Mouse (Mus musculus) forebrain, embryonic 12.5 days (tissue): Measurements from ENCODE around the gene Gm9922. TPM values are rescaled to one million over a fixed set of nuclear protein-coding genes. Genes with fewer than 3 reads are reported as not detected.
A peak's percentile ranks its signal among the peaks of the same experiment; 100 is the strongest.

Experiments
- ATAC-seq: fragments of 200-750 bp; cut with Nextera tagmentation; 2 replicates; pipeline ENCODE4 v1.8.0; 2017; ENCODE audit warnings: moderate TSS enrichment; ENCODE audit not compliant: low FRiP score
- H3K27ac ChIP-seq: fragments of 300-500 bp; sonication (generic); 2 replicates; pipeline ENCODE4 v1.5.1; 2016; ENCODE audit warnings: mild to moderate bottlenecking
- H3K27me3 ChIP-seq: fragments of 300-500 bp; sonication (generic); 2 replicates; pipeline ENCODE4 v1.6.1; 2016; ENCODE audit warnings: mild to moderate bottlenecking
- H3K36me3 ChIP-seq: fragments of 300-500 bp; sonication (generic); replicated peaks from 2 replicates; pipeline ENCODE4 v1.6.1; 2016; ENCODE audit warnings: mild to moderate bottlenecking
- H3K4me1 ChIP-seq: fragments of 300-500 bp; sonication (generic); 2 replicates; pipeline ENCODE4 v1.6.1; 2016
- H3K4me2 ChIP-seq: fragments of 300-500 bp; sonication (generic); 2 replicates; pipeline ENCODE4 v1.6.1; 2016; ENCODE audit warnings: mild to moderate bottlenecking, moderate library complexity
- H3K4me3 ChIP-seq: fragments of 300-500 bp; sonication (generic); replicated peaks from 2 replicates; pipeline ENCODE4 v1.5.1; 2016; ENCODE audit warnings: mild to moderate bottlenecking
- H3K9ac ChIP-seq: fragments of 300-500 bp; sonication (generic); 2 replicates; pipeline ENCODE4 v1.6.1; 2016; ENCODE audit warnings: mild to moderate bottlenecking
- H3K9me3 ChIP-seq: fragments of 300-500 bp; sonication (generic); 2 replicates; pipeline ENCODE4 v1.6.1; 2016
- WGBS: fragments of 180-500 bp; shearing (Covaris S2); methylation state at CpG from one replicate; pipeline ENCODE4 v1.1.7; 2016; 5-methylcytosine and 5-hydroxymethylcytosine counted together
- polyA plus RNA-seq: library from polyadenylated mRNA; unstranded; fragments of >200 nt; fragmentation: Nextera tagmentation; extraction: Ambion mirVana; gene quantifications from 2 replicates; pipeline ENCODE4 v1.2.1, GENCODE M21; 2016

The Gm9922 gene
- polyA plus RNA-seq, 1 experiment from 2014 or later: 0.86 TPM

DNA sequence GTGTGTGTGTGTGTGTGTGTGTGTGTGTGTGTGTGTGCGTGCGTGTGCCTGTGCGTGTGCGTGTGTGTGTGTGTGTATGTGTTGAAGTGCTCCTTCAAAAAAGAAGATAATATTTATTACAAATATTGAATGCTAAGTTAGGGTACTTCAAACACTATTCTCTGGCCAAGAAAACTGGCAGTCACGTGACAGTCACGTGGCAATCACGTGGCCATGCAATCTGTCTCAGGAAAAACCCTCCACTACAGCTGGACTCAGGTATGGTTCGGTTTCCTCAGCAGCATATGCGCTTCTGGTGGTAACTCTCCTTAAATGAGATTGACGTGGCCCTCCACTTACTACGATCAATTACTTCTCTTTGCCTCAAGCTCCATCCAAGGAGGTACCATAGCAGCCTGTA, 18.2 kb upstream of the Gm9922 start:
- WGBS: 91% methylated on average over 11 of the region's 11 CpGs
- H3K27ac ChIP-seq: no peak overlapping the region
- H3K9ac ChIP-seq: no peak overlapping the region
- ATAC-seq: no peak
- no peaks in the 10 kb centered on the region for H3K36me3 ChIP-seq
- no peaks in the 10 kb centered on the region for H3K9me3 ChIP-seq
- no peaks in the 10 kb centered on the region for H3K4me1 ChIP-seq
- no peak overlapping the region for H3K4me2 ChIP-seq
- no peaks in the 10 kb centered on the region for H3K27me3 ChIP-seq
- no peak overlapping the region for H3K4me3 ChIP-seq

DNA sequence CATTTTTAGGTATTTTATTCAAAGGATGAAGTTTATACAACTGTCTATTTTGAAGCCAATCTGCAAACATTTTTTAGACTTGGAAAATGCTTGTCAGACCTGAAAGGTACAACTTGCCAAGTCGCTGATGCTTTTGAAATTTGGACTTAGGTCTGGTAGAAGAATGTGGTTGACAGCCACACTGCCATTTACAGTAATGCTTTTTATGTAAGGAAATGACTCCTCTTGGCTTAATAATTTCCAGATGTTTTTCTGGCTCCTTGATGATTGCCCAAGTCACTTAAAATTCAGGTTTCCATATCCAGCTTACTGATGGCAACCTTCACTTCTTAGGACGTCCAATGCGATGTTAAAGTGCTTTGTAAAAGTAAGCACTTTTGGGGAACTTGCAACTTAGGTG, 17.0 kb upstream of the Gm9922 start:
- ATAC-seq: no peak
- H3K4me2 ChIP-seq: no peak overlapping the region
- no peaks in the 10 kb centered on the region for H3K27me3 ChIP-seq
- H3K9me3 ChIP-seq: no peaks in the 10 kb centered on the region
- no peak overlapping the region for H3K9ac ChIP-seq
- H3K4me1 ChIP-seq: no peaks in the 10 kb centered on the region
- WGBS: 81% methylated on average over 3 of the region's 3 CpGs
- H3K27ac ChIP-seq: no peak overlapping the region
- no peaks in the 10 kb centered on the region for H3K36me3 ChIP-seq
- H3K4me3 ChIP-seq: no peak overlapping the region

DNA sequence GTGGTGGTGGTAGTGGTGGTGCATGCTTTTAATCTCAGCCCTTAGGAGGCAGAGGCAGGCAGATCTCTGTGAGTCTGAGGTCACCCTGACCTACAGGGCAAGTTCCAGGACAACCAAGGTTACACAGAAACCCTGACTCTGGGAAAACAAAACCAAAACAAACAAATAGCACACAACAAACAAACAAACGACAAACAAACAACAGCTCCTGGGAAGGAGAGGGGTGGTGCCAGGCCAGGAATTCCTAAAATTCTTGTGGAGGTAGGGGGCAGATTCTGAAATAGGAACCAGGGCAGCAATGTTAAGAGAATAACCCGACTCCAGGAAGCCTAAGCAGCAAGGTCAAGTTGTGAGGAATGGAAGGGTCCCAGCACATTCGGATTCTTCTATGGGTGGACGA, 7.9 kb upstream of the Gm9922 start:
- Histone ChIP-seq H3K36me3 (no peaks in the 10 kb centered on the region), H3K4me1 (no peaks in the 10 kb centered on the region), H3K27ac (no peak overlapping the region), H3K4me2 (no peak overlapping the region), H3K9me3 (no peaks in the 10 kb centered on the region), H3K4me3 (no peak overlapping the region), H3K9ac (no peak overlapping the region), H3K27me3 (0 out of 2 replicates have a peak, but pooled peaks cover 6% of the 10 kb centered on the region)
- 85% methylated on average over 4 of the region's 4 CpGs for WGBS
- ATAC-seq: no peak

DNA sequence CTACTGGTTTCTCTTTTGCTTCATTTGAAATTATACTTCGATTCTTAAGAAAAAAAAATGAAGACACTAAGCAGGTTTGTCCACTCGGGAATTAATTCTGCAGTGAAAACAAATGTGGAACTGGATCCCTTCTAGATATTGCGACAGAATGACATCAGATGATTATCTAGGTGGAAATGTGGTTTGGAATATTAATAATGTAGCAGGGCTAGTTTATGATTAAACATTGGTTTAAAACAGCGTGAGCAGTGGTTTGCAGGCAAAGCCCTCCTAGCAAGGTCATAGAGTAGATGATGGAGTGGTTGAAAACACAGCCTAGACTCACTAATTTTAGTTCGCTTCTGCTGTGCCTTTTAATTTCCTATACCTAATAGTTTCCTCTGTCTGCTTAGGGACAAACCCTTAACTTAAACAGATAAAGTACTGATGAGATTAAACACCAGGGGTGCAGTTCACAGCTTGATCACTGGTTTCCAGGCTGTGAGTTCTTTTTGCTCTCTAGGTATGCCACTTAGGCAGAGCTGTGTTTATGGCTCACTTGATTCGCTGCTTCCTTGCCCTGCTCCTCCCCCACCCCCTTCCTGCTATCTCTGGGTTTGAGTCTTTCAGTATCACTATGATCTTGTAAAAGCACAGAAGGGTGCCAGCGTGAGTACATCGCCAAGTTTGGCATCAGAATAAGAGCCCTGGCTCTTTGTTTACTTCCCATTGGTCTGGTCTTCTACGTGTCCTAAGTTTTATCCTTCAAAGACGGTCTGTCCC, 4.1 kb upstream of the Gm9922 start:
- Histone ChIP-seq H3K9me3 (no peaks in the 10 kb centered on the region), H3K4me2 (no peak overlapping the region), H3K27me3 (peaks cover 37% of the 10 kb centered on the region), H3K27ac (no peak overlapping the region), H3K9ac (no peak overlapping the region), H3K36me3 (no peaks in the 10 kb centered on the region), H3K4me1 (peaks cover 17% of the 10 kb centered on the region), H3K4me3 (no peak overlapping the region)
- ATAC-seq: no peak
- WGBS: 28% methylated on average over 10 of the region's 10 CpGs

DNA sequence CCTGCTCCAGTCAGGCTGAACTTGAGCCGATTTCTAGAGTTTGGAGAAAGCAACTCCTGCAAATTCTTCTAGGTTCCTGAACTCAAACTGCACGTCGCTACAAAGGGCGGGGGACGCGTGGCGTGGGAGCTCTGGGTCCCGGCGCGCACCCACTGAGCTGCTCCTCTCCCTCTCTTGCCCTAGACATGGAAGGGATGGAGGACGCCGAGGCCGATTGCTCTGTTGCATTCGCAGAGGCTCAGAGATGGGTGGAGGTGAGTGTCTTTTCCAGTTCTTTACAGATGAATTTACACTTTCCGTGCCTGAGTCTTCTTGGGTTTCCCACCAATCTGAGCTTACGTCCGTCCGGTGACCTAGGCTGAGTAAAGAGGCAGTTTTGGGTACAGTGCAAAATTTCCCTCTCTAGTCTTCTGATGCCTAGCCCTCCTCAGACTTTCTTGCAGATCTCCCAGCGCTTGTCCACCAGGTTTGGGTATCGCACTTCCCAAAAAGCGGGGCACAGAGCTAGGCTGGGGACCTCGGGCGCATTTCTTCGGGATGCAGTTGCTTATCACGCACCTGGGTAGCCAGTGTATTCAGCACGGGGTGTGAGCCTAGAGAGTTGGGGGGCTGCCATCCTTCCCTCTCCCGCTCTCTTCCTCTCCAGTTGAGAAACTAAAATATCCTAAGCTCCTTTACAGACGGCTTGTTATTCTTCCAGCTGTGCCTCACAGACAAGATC, 518 bp upstream of the Gm9922 start:
- no peaks in the 10 kb centered on the region for H3K36me3 ChIP-seq
- H3K27ac ChIP-seq: no peak overlapping the region
- H3K4me2 ChIP-seq: peak overlapping the region; percentile 96
- no peaks in the 10 kb centered on the region for H3K9me3 ChIP-seq
- peak; percentile 50; the same call in 1 of the 2 replicates for ATAC-seq
- under 1% methylated on average over 28 of the region's 28 CpGs for WGBS
- H3K4me1 ChIP-seq: peaks cover 17% of the 10 kb centered on the region
- H3K4me3 ChIP-seq: peak overlapping the region; percentile 62
- H3K9ac ChIP-seq: peak overlapping the region; percentile 65
- peaks cover 50% of the 10 kb centered on the region for H3K27me3 ChIP-seq

DNA sequence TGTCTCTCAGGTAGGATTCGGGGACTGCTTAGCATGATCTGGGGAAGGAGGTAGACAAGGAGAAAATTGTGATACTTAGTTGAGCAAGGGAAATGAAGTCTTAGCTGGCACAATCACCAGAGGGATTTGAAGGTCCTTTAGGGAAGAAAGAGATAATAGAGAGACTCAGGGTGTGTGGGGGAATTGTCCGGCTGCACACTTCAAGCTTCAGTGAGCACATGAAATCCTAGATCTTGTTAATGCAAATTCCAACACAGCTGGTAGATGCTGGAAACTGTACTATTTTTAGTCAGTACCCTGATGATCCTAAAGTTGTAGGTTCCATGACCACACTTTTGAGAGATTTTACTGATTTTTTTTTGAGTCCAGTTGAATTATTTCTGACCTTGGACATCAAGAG, 15.2 kb downstream of the Gm9922 start:
- H3K36me3 ChIP-seq: no peaks in the 10 kb centered on the region

DNA sequence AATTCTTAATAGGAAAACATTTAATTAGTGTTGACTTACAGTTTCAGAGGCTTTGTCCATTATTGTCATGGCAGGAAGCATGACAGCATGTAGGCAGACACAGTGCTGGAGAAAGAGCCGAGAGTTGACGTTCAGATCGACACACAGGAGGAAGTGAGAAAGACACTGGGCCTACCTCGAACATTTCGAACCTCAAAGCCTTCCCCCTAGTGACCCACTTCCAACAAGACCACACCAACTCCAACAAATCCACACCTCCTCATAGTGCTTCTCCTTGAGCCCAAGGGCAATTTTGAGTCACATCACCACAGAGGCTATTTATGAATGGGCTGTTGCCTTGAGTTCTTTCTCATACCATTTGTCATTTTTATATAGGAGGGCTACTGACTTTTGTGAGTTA, 22.5 kb downstream of the Gm9922 start:
- Histone ChIP-seq H3K4me1 (no peaks in the 10 kb centered on the region), H3K27me3 (no peaks in the 10 kb centered on the region), H3K9me3 (no peaks in the 10 kb centered on the region), H3K9ac (no peak overlapping the region), H3K36me3 (no peaks in the 10 kb centered on the region), H3K4me3 (no peak overlapping the region), H3K4me2 (no peak overlapping the region), H3K27ac (no peak overlapping the region)
- 91% methylated on average over 5 of the region's 5 CpGs for whole genome bisulfite sequencing
- no peak for ATAC-seq

More for the DNA sequence above, 15.2 kb downstream of the Gm9922 start:
- no peak overlapping the region for H3K4me2 ChIP-seq
- WGBS: 60% methylated on average over 2 of the region's 2 CpGs
- H3K27ac ChIP-seq: no peak overlapping the region
- H3K9ac ChIP-seq: no peak overlapping the region
- ATAC-seq: no peak
- H3K4me1 ChIP-seq: no peaks in the 10 kb centered on the region
- H3K27me3 ChIP-seq: no peaks in the 10 kb centered on the region
- H3K9me3 ChIP-seq: no peaks in the 10 kb centered on the region
- no peak overlapping the region for H3K4me3 ChIP-seq

DNA sequence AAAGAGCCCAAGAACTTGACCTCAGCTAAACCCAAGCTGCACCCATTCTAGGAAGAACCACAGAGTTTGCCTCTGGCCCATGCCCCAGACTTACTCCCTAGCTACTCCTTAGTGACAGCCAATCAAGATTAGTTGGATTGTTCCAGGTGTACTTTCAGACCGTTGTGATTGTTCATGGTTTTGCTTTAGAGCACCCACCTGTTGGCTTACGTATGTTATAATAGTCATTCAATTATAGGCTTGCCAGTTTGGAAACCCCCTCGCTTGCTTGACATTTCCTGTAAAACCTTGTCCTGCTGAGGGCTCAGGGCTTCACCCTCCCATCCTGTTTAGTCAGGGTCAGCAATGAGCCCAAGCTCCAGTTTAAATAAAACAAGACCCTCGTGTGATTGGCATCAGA, 25.1 kb downstream of the Gm9922 start:
- no peak for ATAC-seq
- no peaks in the 10 kb centered on the region for H3K9me3 ChIP-seq
- H3K27me3 ChIP-seq: no peaks in the 10 kb centered on the region
- H3K4me3 ChIP-seq: no peak overlapping the region
- no peaks in the 10 kb centered on the region for H3K36me3 ChIP-seq
- H3K9ac ChIP-seq: no peak overlapping the region
- H3K27ac ChIP-seq: no peak overlapping the region
- H3K4me2 ChIP-seq: no peak overlapping the region
- no peaks in the 10 kb centered on the region for H3K4me1 ChIP-seq
- 80% methylated on average over 4 of the region's 4 CpGs for WGBS

DNA sequence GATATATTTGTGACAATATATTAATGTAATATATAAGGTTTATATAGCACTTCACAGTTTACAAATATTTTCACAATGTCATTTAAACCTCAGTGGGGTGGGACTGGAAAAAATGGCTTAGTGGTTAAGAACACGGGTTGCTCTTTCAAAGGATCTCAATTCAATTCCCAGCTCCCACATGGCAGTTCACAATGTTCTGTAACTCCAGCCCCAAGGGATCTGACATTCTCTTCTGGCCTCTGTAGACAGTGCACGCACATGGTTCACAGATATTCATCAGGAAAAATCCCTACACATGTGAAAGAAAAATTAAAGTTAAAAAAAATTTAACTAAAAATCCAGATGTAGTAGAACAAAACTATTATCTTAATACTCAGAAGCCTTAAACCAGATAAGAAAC, 41.2 kb downstream of the Gm9922 start:
- Histone ChIP-seq H3K4me2 (no peak overlapping the region), H3K4me1 (no peaks in the 10 kb centered on the region), H3K9me3 (no peaks in the 10 kb centered on the region), H3K4me3 (no peak overlapping the region), H3K9ac (no peak overlapping the region), H3K36me3 (peaks cover 7% of the 10 kb centered on the region), H3K27ac (no peak overlapping the region), H3K27me3 (no peaks in the 10 kb centered on the region)
- no peak for ATAC-seq
- WGBS: 88% methylated on average over 2 of the region's 2 CpGs

DNA sequence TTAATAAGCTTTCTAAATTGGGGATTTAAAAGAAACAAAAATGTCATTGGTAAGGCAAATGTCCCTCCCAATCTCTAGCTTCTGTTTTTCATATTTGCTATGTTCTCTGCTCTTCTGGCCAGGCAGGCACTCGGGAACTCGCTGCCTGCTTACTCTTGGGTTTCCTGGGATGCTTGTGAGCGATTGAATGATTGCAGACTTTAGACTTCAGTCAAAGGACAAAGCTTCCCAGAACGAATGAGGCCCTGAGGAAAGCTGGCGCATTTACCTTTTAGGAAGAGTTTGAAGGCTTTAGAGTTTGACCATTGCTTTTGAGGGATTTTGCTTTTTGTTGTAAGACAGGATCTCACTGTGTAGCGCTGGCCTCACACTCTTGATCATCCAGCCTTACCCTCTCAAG, 41.9 kb downstream of the Gm9922 start:
- H3K27me3 ChIP-seq: no peaks in the 10 kb centered on the region
- WGBS: 85% methylated on average over 6 of the region's 6 CpGs
- ATAC-seq: no peak
- no peak overlapping the region for H3K4me3 ChIP-seq
- H3K9ac ChIP-seq: no peak overlapping the region
- no peak overlapping the region for H3K4me2 ChIP-seq
- H3K4me1 ChIP-seq: no peaks in the 10 kb centered on the region
- peaks cover 7% of the 10 kb centered on the region for H3K36me3 ChIP-seq
- H3K27ac ChIP-seq: no peak overlapping the region
- no peaks in the 10 kb centered on the region for H3K9me3 ChIP-seq
